Mouse (Mus musculus) megakaryocyte, embryonic 14.5 days (primary cell): ENCODE results near the gene Gse1.

Experiments used
- FLI1 ChIP-seq: IDR thresholded peaks from 2 replicates; pipeline ENCODE4 v1.6.1; 2012; ENCODE audit warnings: low read length, inconsistent platforms, mixed read lengths
- GATA1 ChIP-seq: IDR thresholded peaks from 3 replicates; pipeline ENCODE4 v1.6.1; 2012; ENCODE audit warnings: mixed read lengths, low read length, inconsistent platforms, borderline replicate concordance

DNA sequence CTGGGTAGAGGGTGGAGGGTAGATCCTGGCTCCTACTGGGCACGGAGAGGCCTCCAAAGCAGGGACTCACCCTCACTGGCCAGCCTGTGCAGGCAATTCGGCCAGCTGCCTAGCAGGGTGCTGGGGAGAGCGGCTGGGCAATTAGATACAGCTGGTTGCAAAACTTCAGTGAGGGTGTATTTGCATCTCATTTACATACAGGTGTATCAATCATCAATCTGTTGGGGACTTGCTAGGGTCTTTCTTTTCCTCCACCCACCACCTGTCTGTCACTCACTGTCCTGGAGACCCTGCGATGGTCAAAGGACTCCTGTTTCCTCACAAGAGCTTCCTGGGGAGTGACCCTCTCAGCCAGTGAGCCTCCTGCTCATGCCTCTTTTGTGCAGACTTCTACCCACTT, 148.0 kb downstream of the Gse1 start:
- TF ChIP-seq GATA1 (no peak), FLI1 (no peak)
